In genomic region chr5:39841186-39841585, GRCm38 (mm10) we compare ENCODE assay signal across 14 mouse cellular contexts.
DNase-seq lines count a peak whose midpoint lies in the region; ATAC-seq and TF ChIP-seq lines count a peak whose summit lies in the region.
"Had no signal": no experiment of that assay in that cellular context is flagged by ENCODE, and none has a peak within 500 bp of the region (broad histone marks: within the 10 kb centered on the region; RNA-seq: fewer than 3 reads in every experiment).

No protein-coding gene starts in this region.

- H3K4me1 ChIP-seq in intestine, embryonic 16.5 days (ENCODE audit: control insufficient read depth, insufficient read depth, low read length): no peaks in the 10 kb centered on the region
- H3K4me1 ChIP-seq in intestine, postnatal 0 days (replicated peaks; ENCODE audit: control insufficient read depth, insufficient read depth, low read length): no peaks in the 10 kb centered on the region
- no peaks in the 10 kb centered on the region for H3K4me1 ChIP-seq in embryonic facial prominence, embryonic 10.5 days
- H3K4me1 ChIP-seq in heart, embryonic 15.5 days (replicated peaks): no peaks in the 10 kb centered on the region
- no peaks in the 10 kb centered on the region for H3K4me1 ChIP-seq in forebrain, embryonic 14.5 days (ENCODE audit: control insufficient read depth, insufficient read depth, low read length)
- H3K4me1 ChIP-seq in midbrain, embryonic 14.5 days (ENCODE audit: control insufficient read depth, insufficient read depth, low read length): no peaks in the 10 kb centered on the region
- H3K4me1 ChIP-seq: liver, embryonic 15.5 days; megakaryocyte, embryonic 14.5 days had no signal

- no peak overlapping the region for H3K4me3 ChIP-seq in intestine, embryonic 16.5 days (ENCODE audit: low read length)
- no peak overlapping the region for H3K4me3 ChIP-seq in intestine, postnatal 0 days (ENCODE audit: low read depth, low read length)
- no peak overlapping the region for H3K4me3 ChIP-seq in embryonic facial prominence, embryonic 10.5 days
- H3K4me3 ChIP-seq in heart, embryonic 15.5 days: no peak overlapping the region
- H3K4me3 ChIP-seq in forebrain, embryonic 14.5 days (ENCODE audit: low read depth, low read length): no peak overlapping the region
- H3K4me3 ChIP-seq in midbrain, embryonic 14.5 days (replicated peaks; ENCODE audit: low read depth, low read length): no peak overlapping the region
- H3K4me3 ChIP-seq: layer of hippocampus, adult 2 months; liver, embryonic 15.5 days; megakaryocyte, embryonic 14.5 days had no signal

- H3K27me3 ChIP-seq in intestine, embryonic 16.5 days (replicated peaks; ENCODE audit: control insufficient read depth, insufficient read depth, low read length): no peaks in the 10 kb centered on the region
- H3K27me3 ChIP-seq in intestine, postnatal 0 days (replicated peaks; ENCODE audit: control insufficient read depth, insufficient read depth, low read length): no peaks in the 10 kb centered on the region
- H3K27me3 ChIP-seq in embryonic facial prominence, embryonic 10.5 days (replicated peaks; ENCODE audit: low read depth, poor library complexity, severe bottlenecking): no peaks in the 10 kb centered on the region
- H3K27me3 ChIP-seq in heart, embryonic 15.5 days: no peaks in the 10 kb centered on the region
- no peaks in the 10 kb centered on the region for H3K27me3 ChIP-seq in forebrain, embryonic 14.5 days (replicated peaks; ENCODE audit: control insufficient read depth, insufficient read depth, low read length)
- H3K27me3 ChIP-seq in midbrain, embryonic 14.5 days (ENCODE audit: control insufficient read depth, insufficient read depth, low read length): no peaks in the 10 kb centered on the region
- H3K27me3 ChIP-seq: CH12.LX; liver, embryonic 15.5 days; megakaryocyte, embryonic 14.5 days had no signal

- 70% methylated on average over 3 of the region's 3 CpGs for WGBS in intestine, embryonic 16.5 days
- WGBS in intestine, postnatal 0 days: 74% methylated on average over 3 of the region's 3 CpGs
- WGBS in embryonic facial prominence, embryonic 10.5 days: 57% methylated on average over 3 of the region's 3 CpGs
- WGBS in heart, embryonic 15.5 days: 60% methylated on average over 3 of the region's 3 CpGs
- WGBS in forebrain, embryonic 14.5 days: 50% methylated on average over 3 of the region's 3 CpGs
- 61% methylated on average over 3 of the region's 3 CpGs for WGBS in midbrain, embryonic 14.5 days

- H3K4me2 ChIP-seq in intestine, embryonic 16.5 days (ENCODE audit: low read depth, low read length): no peak overlapping the region
- no peak overlapping the region for H3K4me2 ChIP-seq in intestine, postnatal 0 days (replicated peaks; ENCODE audit: low read depth)
- no peak overlapping the region for H3K4me2 ChIP-seq in heart, embryonic 15.5 days
- H3K4me2 ChIP-seq in forebrain, embryonic 14.5 days (ENCODE audit: low read length): no peak overlapping the region
- H3K4me2 ChIP-seq in midbrain, embryonic 14.5 days (ENCODE audit: low read length): no peak overlapping the region
- H3K4me2 ChIP-seq: liver, embryonic 15.5 days had no signal

- DNase-seq in embryonic facial prominence, embryonic 10.5 days (ENCODE audit: low spot score): peak; percentile 8
- DNase-seq in kidney, postnatal 25 days: peak; percentile 12 to 66
- DNase-seq in forebrain, embryonic 14.5 days (ENCODE audit: low spot score): no peak
- no peak for DNase-seq in midbrain, embryonic 14.5 days
- DNase-seq: cerebellum, postnatal 14 days; thymus, postnatal 14 days had no signal

- H3K9me3 ChIP-seq in intestine, embryonic 16.5 days (ENCODE audit: control insufficient read depth, low read length): no peaks in the 10 kb centered on the region
- H3K9me3 ChIP-seq in intestine, postnatal 0 days (ENCODE audit: control insufficient read depth): no peaks in the 10 kb centered on the region
- no peaks in the 10 kb centered on the region for H3K9me3 ChIP-seq in embryonic facial prominence, embryonic 10.5 days
- no peaks in the 10 kb centered on the region for H3K9me3 ChIP-seq in heart, embryonic 15.5 days (replicated peaks)
- no peaks in the 10 kb centered on the region for H3K9me3 ChIP-seq in forebrain, embryonic 14.5 days (replicated peaks; ENCODE audit: control insufficient read depth, low read length)
- H3K9me3 ChIP-seq in midbrain, embryonic 14.5 days (ENCODE audit: control insufficient read depth, low read length): no peaks in the 10 kb centered on the region
- H3K9me3 ChIP-seq: liver, embryonic 15.5 days; megakaryocyte, embryonic 14.5 days had no signal

- H3K36me3 ChIP-seq in intestine, embryonic 16.5 days (ENCODE audit: control insufficient read depth, insufficient read depth, low read length): no peaks in the 10 kb centered on the region
- no peaks in the 10 kb centered on the region for H3K36me3 ChIP-seq in intestine, postnatal 0 days (ENCODE audit: control insufficient read depth, insufficient read depth)
- no peaks in the 10 kb centered on the region for H3K36me3 ChIP-seq in embryonic facial prominence, embryonic 10.5 days (replicated peaks)
- H3K36me3 ChIP-seq in heart, embryonic 15.5 days: no peaks in the 10 kb centered on the region
- H3K36me3 ChIP-seq in forebrain, embryonic 14.5 days (ENCODE audit: control insufficient read depth, insufficient read depth, low read length): no peaks in the 10 kb centered on the region
- H3K36me3 ChIP-seq in midbrain, embryonic 14.5 days (ENCODE audit: control insufficient read depth, insufficient read depth, low read length): no peaks in the 10 kb centered on the region
- H3K36me3 ChIP-seq: liver, embryonic 15.5 days had no signal

- no peak for TF ChIP-seq CTCF in intestine, postnatal 0 days (IDR thresholded peaks at IDR 0.05; ENCODE audit: low read depth)

- 0 out of 2 replicates have a peak, but pooled peaks have one; percentile 31 for ATAC-seq in intestine, embryonic 16.5 days
- no peak for ATAC-seq in intestine, postnatal 0 days
- ATAC-seq in heart, embryonic 15.5 days (replicated peaks; ENCODE audit: insufficient number of reproducible peaks, insufficient read depth, low FRiP score, low read depth): no peak
- ATAC-seq in forebrain, embryonic 14.5 days: no peak
- no peak for ATAC-seq in midbrain, embryonic 14.5 days (ENCODE audit: low FRiP score, low TSS enrichment)
- ATAC-seq in inflammation-experienced regulatory T-cells, adult 6 months: no peak

- no peak overlapping the region for H3K9ac ChIP-seq in intestine, embryonic 16.5 days (ENCODE audit: low read depth, low read length)
- H3K9ac ChIP-seq in intestine, postnatal 0 days (ENCODE audit: low read depth, low read length): no peak overlapping the region
- no peak overlapping the region for H3K9ac ChIP-seq in heart, embryonic 15.5 days
- no peak overlapping the region for H3K9ac ChIP-seq in forebrain, embryonic 14.5 days (ENCODE audit: low read length)
- H3K9ac ChIP-seq in midbrain, embryonic 14.5 days (replicated peaks; ENCODE audit: low read length): no peak overlapping the region
- H3K9ac ChIP-seq: liver, embryonic 15.5 days had no signal

- no peak overlapping the region for H3K27ac ChIP-seq in intestine, embryonic 16.5 days (ENCODE audit: low read length)
- H3K27ac ChIP-seq in intestine, postnatal 0 days (ENCODE audit: low read depth, low read length): no peak overlapping the region
- no peak overlapping the region for H3K27ac ChIP-seq in embryonic facial prominence, embryonic 10.5 days (replicated peaks)
- H3K27ac ChIP-seq in heart, embryonic 15.5 days: peak overlapping the region; percentile 14; the same call in 1 of the 2 replicates
- H3K27ac ChIP-seq in forebrain, embryonic 14.5 days (ENCODE audit: low read depth, low read length): no peak overlapping the region
- H3K27ac ChIP-seq in midbrain, embryonic 14.5 days (replicated peaks; ENCODE audit: low read depth, low read length): no peak overlapping the region
- H3K27ac ChIP-seq: layer of hippocampus, adult 2 months; liver, embryonic 15.5 days had no signal

Comparison
In these comparisons a context has a peak if more than half of its experiments do, and no peak if none do; other contexts are left out.
1. DNase-seq: peak in embryonic facial prominence, embryonic 10.5 days (single experiment) and kidney, postnatal 25 days (2 of 2); none in forebrain, embryonic 14.5 days (single experiment) and midbrain, embryonic 14.5 days (single experiment).